Mouse (Mus musculus): ENCODE measurements around the gene Vmn1r43.
"Not testable (repeated sequence)": the region's sequence is repeated elsewhere in the genome, so short reads cannot be mapped to it uniquely, and the experiment has no call there.

Gene Vmn1r43

DNA sequence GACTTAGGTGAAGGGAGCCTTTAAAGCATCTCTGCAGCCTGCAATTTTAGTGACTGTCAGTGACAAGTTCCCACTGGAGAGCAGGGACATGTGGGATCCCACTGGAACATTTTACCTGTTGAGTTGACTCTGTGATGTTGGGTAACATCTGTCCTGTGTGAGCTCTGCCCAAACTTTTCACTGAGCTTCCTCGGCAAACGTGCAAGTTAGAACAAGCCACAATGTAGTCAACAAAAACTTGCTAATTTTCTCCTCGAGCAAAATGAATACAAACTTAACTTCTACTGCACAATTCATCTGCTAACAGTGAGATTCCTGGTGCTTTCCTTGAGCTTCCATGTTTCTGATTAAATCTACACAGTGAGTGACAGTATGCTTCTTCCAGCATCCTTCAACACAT lies at the start of gene Vmn1r43, which contains the start of gene Vmn1r42:
TSS of gene Vmn1r43 (minus strand) at position 101 of the 400 bp plus-strand sequence.
TSS of gene Vmn1r42 (minus strand) at position 101 of the 400 bp plus-strand sequence.
- DNase-seq (ENCODE audit: low spot score) = not testable (repeated sequence)

DNA sequence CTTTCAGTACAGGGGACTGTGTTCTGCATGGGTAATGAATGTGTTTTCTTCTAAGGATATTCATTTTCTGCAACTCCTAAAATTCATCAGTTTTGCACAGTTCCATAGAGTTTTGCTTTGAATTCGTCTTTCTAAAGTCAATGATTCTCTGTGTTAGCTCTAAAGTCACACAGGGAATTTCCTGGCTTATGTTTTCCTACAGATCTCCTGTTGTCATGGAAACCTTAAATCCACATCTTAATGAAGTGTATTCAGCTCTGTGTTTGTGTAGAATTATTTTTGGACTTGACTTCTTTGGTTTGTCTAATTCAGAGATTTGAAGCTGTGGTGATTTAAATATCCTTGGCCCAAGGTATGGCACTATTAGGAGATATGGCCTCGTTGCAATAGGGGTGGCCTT lies 7.6 kb upstream of the Vmn1r43 start:
- DNase-seq (ENCODE audit: low spot score) = no peak

GRCm38 (mm10) chr6:89883360-89883759 lies 7.1 kb upstream of the Vmn1r43 start, which contains the start of gene Vmn1r44:
Gene Vmn1r44, plus strand, starts transcription at chr6:89883660.
- DNase-seq (ENCODE audit: low spot score) = no peak

- no peak for DNase-seq (ENCODE audit: low spot score)
These were observed 4.7 kb upstream of the Vmn1r43 start for GRCm38 (mm10) chr6:89880867-89881266.

GRCm38 (mm10) chr6:89876963-89877362 lies 750 bp upstream of the Vmn1r43 start:
- no peak for DNase-seq (ENCODE audit: low spot score)

DNA sequence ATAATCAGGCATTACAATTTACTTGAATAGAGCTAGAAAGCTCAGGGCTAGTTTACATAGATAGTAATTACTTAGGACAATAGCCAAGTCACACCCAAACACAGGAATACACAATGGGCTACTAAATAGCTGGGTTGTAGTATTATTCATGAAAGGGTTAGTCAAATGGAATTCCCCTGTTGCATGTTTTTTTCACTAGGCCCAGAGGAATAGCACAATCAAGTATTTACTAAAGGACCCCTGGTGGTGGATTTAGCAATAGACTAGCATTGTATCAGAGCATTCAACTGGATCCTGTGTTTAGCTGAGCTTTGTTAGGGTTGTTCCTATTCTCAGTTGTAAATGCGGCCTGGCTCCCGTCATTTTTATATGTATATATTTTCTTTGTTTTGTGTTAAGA lies 8.2 kb downstream of the Vmn1r43 start:
- no peak for DNase-seq (ENCODE audit: low spot score)

DNA sequence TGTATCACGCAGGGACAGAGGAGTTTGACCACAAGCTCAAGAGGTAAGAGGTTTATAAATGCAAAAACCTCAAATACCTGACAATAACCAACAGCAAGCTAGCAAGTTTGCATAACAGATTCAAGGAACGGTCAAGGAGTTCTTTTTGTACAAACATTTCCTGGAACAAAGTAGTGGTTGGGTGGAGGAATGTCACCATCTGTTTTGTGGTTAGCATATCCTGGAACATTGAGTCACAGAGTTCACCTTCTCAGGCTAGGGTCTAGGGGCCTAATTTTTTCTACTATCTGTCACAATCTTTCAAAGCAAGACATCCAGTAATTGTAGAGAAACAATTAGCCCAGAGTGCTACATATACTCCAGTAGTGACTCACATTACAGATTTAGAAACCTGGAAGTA lies 8.9 kb downstream of the Vmn1r43 start:
- DNase-seq (ENCODE audit: low spot score) = no peak

GRCm38 (mm10) chr6:89863792-89864191 lies 12.4 kb downstream of the Vmn1r43 start:
- DNase-seq (ENCODE audit: low spot score) = no peak

DNA sequence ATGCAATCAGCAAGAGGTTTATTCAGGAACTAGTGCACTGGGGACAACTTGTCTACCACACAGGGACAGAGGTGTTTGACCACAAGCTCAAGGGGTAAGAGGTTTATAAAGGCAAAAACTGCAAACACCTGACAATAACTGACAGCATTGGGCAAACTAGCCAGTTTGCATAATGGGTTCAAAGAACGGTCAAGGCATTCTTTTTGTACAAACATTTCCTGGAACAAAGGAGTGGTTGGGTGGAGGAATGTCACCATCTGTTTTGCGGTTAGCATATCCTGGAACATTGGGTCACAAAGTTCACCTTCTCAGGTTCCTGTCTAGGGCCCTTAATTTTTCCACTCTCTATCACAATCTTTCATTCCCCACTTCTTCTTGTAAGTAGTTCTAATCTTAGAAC lies 16.4 kb downstream of the Vmn1r43 start:
- peak; percentile 1 for DNase-seq (ENCODE audit: low spot score)

- DNase-seq (ENCODE audit: low spot score) = no peak
These were observed 18.7 kb downstream of the Vmn1r43 start for GRCm38 (mm10) chr6:89857552-89857951.
